Mouse (Mus musculus) NIH3T3 (cell line): Measurements from ENCODE around the gene Taar1.

Experiments used
- DNase-seq: peaks from one replicate; pipeline ENCODE4 v3.0.0-alpha.2; 2012; ENCODE audit warnings: low read depth

The Taar1 gene

DNA sequence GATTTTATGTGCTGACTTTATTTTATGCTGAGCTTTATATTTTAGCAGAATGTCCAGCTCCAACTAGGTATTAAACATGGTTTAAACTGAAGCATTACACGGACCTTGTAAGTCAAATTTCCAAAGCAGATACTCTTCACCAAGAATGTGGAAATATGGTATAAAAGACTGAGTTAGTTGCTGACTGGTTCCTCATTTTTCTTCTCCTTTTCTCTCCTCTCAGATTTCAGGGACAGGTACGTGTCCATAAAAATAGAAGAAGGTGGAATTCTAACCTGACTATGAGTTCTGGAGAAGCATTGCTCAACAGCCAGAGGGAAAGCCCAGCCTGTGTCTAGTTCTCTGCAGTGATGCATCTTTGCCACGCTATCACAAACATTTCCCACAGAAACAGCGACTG is at the start of gene Taar1:
Taar1 (plus strand) TSS at position 301 of the 400 bp plus-strand sequence.
- DNase-seq: no peak

- DNase-seq: peak; percentile 25
These were observed 39.5 kb upstream of the Taar1 start for GRCm38 (mm10) chr10:23880695-23881094.

GRCm38 (mm10) chr10:23884910-23885309 is 35.2 kb upstream of the Taar1 start:
- no peak for DNase-seq

GRCm38 (mm10) chr10:23886060-23886459 is 34.1 kb upstream of the Taar1 start:
- DNase-seq: no peak

GRCm38 (mm10) chr10:23892987-23893386 is 27.2 kb upstream of the Taar1 start:
- no peak for DNase-seq

DNA sequence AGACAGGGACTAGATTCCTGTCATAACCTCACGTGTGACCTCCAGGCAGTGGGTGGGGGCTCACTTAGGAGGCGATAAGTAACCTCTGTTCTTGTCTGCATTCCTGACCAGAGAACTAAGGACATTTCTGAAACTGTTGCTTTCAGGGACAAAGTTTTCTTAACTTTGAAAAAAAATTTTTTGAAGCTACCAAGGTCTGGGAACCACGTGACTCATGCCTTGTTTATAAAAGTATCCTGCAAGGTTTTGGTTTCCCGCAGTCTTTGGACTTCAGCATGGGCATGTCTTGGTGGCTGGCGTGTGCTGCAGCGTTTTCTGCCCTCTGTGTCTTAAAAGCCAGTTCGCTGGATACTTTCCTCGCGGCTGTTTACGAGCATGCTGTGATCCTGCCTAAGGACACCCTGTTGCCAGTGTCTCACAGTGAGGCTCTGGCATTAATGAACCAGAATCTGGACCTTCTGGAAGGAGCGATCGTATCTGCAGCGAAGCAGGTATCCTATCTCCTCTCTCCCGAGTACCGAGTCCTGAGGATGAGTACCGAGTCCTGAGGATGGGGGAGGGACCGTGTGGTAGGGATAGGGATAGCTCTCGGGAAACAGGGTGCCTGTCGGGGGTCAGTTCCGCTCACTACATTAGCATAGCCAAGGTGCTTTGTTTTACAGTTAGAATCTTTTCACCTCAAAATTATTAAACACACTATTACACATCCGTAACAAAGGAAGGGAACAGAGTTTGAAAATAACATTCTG is 25.4 kb upstream of the Taar1 start, which contains the start of gene Vnn1:
Vnn1 (plus strand) TSS at position 88 of the 749 bp plus-strand sequence.
- DNase-seq: peak; percentile 32

DNA sequence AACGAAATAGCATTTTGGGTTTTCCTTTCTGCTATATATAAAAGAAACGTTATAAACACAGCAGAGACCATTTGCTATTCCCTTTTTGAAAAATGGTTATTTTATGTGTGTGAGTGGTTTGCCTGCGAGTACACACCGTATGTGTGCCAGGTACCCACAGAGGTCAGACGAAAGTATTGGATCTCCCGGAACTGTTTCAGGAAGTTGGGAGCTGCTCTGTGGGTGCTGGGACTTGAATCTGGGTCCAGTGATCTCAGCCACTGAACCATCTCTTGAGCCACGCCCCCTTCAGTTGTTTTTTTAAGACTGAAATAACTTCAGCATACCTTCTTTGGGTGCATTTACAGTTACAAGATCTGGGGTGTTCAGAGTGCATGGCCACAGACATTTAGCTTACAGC is 24.8 kb upstream of the Taar1 start:
- DNase-seq: no peak

DNA sequence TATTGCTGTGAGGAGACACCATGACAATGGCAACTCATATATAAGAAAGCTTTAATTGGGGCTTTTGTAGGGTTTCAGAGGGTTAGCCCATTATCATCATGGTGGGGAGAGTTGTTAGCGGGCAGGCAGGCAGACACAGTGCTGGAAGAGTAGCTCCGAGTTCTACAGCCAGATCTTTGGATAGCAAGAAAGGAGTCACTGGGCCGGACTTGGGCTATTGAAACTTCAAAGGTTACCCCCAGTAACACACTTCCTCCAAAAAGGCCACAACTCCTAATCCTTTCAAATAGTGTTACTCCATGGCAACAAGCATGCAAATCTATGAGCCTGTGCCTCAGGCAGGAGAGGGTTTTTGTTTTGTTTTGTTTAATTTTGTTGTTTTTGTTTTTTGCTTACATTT is 19.0 kb upstream of the Taar1 start:
- DNase-seq: no peak

DNA sequence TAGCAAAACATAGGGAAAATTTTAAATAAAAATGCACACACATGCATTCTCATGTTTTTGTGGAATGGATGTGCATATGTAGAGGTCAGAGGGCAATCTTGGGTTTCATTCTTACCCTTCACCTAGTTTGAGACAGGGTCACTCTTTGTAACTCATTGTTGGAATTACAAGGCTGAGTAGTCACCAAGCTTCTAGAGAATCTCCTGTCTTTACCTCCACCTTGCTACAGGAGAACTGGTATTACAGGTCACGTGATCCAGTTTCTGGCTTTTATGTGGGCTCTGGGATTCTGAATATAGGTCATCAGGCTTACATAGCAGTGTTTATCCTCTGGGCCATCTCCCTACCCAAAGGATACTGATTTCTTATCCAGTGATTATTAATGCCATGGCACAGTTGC is 14.5 kb upstream of the Taar1 start:
- no peak for DNase-seq

DNA sequence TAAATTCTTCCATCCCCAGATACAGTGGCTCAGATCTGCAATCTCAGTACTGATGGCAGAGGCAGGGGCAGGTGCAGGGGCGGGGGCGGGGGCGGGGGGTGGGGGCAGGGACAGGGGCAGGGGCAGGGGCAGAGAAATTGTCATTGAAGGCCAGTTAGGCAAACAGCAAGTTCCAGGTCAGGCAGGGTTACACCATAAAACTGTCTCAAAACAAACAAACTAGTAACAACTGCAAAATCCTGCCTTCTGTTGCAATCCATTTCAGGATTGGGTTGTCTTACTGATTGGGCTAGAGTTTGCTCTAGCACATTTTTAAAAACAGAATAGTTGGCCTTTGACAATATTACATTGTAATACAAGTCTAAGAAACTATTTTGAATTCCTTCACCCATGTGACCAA is 2.3 kb downstream of the Taar1 start:
- no peak for DNase-seq

GRCm38 (mm10) chr10:23923941-23924340 is 3.8 kb downstream of the Taar1 start:
- no peak for DNase-seq

DNA sequence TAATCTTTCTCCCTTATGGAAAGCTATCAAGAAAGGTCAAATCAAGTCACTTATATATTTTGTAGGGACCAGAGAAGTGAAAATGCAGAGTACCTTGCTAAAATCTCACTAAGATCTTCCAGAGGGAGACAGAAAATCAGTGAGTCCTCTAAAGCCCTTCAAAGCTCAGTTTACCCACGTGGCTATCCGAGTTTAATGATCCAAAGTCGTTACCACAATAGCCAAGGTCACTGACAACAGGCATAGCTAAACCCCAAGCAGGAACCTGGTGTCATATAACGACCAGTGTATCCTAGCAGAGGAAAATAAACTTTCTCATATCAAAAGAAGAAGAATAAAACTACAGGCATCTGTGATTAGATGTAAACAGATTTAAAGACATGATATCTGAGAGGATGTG is 17.5 kb downstream of the Taar1 start:
- DNase-seq: no peak

DNA sequence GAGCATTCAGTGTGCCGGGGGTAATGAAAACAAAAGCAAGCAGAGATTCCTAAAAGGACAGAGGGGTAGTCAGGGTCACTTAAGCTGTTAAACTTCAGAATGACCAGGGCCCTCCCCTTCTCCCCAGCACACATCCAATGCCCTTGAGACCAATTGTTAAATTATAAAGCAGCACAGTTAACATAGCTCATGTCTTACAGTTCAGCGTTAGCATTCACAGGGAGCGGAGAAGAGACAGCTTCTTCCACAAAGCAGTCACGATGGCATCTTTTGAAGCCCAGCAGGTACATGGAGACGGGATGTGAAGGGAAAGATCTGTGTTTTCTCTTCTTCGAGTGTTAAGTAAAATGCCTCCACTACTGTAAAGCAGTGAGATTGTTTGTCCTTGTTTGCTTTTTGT is 18.2 kb downstream of the Taar1 start, which contains the start of gene Taar2:
Taar2 (plus strand) TSS at position 261 of the 400 bp plus-strand sequence.
- DNase-seq: no peak

DNA sequence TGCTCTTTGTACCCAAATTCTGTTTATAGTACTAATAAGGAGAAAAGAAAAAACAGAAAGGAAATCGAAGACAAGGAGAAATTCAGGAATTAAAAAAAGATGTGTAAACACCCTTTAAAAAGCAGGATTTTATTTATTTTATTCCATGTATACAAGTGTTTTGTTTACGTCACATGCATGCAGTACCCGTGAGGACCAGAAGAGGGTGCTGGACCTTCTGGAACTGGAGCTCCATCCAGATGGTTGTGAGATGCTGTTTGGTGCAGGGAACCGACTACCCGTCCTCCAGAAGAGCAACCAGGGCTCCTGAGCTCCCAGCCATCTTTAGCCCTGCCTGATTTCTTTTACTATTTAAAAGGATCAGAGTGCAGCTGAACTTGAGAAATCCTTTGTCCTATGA is 22.3 kb downstream of the Taar1 start:
- peak; percentile 28 for DNase-seq

- DNase-seq: no peak
These were observed 27.9 kb downstream of the Taar1 start for GRCm38 (mm10) chr10:23948026-23948425.

GRCm38 (mm10) chr10:23949508-23950005 is 29.4 kb downstream of the Taar1 start, which contains the start of gene Taar3:
TSS of gene Taar3 (plus strand) at chr10:23949558.
- DNase-seq: no peak

DNA sequence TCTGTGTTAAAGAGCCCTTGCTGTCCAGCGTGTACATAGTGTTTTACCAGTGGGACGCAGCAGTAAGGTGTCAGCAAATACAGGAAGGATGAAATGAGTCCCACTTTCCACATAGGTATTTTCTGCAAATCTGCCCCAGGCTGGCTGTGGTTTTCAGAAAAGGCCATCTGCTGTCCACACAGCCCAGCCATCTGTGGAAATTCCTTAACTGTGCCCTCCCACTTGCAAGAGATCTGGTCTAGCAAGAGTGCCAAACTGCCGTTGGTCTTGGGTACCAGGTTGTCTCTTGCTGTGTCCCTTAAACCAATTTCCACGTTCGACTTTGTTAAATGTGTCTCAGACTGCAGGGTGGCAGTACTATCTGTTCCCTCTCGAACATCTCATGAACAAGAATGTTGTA is 31.6 kb downstream of the Taar1 start:
- no peak for DNase-seq

DNA sequence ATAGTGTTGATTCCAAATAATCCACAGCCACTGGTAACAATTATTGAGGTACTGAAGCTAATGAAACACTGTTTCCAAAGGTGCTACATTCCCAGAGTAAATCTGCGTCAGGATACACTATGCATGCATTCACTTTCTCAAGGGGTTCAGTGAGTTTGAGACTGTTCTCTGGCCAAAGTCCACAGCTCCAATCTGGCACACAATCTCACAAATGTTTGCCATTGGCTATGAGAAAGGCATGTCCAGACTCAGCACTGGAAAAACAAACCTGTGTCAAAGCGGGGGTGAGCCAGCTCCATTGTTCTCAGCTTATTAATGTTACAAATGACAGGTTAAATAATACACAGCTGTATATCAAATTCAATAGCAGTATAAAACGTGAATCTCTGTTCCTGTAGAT is 38.9 kb downstream of the Taar1 start:
- no peak for DNase-seq

DNA sequence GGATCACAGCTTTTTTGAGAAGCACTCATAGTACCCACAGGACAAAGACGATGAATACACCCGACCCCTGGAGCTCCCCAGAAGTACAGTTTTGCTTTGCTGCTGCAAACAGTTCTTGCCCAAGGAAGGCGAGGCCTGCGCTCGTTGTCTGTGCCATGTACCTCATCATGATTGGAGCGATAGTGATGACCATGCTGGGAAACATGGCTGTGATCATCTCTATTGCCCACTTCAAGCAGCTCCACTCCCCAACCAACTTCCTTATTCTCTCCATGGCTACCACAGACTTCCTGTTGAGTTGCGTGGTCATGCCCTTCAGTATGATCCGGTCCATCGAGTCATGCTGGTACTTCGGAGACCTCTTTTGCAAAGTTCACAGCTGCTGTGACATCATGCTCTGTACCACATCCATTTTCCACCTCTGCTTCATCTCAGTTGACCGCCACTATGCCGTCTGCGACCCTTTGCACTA is 40.3 kb downstream of the Taar1 start, which contains the start of gene Taar4:
Taar4 (plus strand) TSS at position 51 of the 472 bp plus-strand sequence.
- no peak for DNase-seq

DNA sequence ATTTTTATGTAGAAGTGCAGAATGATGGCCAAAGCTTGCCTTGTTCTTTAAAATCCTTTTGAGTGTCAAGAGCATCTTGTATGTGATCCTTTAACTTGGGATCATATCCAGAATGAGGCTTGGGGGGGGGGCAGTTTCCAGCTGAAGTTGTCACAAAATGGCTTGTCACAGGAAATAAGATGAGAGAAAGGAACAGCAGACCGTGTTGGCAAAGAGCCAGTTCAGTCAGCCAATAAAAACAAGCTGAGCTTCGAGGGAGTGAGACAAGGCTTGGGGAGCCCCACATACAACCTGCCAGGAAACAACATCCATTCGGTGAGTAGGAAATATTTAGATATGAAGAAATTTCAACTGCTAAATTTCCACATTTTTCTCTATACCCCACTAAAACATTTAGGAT is 43.3 kb downstream of the Taar1 start:
- DNase-seq: no peak

DNA sequence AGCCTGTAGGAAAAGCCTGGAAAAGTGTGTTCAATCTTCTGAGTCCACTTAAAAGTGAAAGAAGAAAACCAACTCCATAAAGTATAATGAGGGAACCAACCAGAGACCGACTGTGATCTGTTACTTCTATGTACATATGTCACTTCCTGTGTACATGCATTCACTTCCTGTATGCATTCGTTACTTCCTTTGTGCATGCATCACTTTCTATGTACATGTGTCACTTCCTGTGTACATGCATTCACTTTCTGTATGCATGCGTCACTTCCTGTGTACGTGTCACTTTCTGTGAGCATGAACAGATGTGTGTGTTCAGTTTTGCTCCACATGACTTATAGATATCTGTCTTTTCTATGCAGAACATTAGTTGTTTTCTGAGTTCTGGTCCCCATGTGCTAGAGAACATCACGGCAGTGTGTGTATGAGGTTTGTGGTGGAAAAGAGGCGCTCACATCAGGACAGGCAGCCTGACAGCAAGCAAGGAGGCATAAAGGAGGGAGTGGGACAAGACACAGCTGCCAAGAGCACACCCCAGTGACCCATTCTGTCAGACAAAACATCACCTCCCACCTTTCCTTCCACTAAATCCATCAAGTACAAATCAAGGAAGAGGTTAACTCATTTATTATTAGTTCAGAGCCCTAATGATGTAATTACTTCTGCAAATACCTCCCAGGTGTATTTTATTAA is 44.9 kb downstream of the Taar1 start:
- DNase-seq: no peak

DNA sequence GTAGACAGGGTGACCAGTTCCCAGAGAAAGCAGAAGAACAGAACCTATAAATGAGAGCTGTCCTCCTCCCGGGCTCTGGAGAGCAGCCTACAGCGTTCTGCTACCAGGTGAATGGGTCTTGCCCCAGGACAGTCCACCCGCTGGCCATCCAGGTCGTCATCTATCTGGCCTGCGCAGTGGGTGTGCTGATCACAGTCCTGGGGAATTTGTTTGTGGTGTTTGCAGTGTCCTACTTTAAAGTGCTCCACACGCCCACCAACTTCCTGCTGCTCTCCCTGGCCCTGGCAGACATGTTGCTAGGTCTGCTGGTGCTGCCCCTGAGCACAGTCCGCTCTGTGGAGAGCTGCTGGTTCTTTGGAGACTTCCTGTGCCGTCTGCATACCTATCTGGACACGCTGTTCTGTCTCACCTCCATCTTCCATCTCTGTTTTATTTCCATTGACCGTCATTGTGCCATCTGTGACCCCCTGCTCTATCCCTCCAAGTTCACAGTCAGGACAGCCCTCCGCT is 50.6 kb downstream of the Taar1 start, which contains the start of gene Taar5:
Taar5 (plus strand) TSS at position 51 of the 510 bp plus-strand sequence.
- DNase-seq: no peak
